Mouse (Mus musculus): ENCODE measurements around the gene Gm49403. TPM values are rescaled to one million over a fixed set of nuclear protein-coding genes. Genes with fewer than 3 reads are reported as not detected.

Gm49403 gene
- total RNA-seq, 1 experiment = not detected

DNA sequence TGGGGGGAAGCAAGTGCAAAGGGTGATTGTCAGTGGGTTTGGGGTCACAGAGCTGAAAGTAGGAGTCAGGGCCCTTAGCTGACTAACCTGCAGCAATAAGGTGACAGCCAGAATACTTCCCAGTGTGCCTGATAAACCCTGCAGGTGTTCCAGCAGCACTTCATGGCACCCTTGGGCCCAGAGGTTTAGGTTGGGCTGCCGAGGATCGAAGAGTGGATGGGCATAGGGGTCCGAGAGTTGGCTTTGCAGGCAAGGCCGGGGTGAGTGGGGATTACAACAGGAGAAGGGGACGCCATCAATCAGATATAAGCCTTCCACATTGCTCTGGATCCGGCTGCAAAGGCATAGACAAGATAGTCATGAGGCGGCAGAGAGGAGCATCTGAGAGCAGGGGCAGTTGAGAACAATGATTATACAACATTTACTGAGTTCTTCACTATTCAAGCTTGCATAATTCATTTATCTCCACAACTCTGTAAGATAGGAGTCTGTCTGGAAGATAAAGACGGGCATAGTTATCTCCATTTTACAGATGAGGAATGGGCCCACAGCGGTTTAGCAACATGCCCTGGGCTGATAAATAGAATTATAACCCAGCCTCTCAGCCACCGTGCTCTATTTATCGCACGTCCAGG is 44.3 kb downstream of the Gm49403 start:
- DNase-seq (ENCODE audit: low read depth, low spot score) = no peak
- H3K27ac ChIP-seq (ENCODE audit: insufficient read depth, low read depth, low read length, poor library complexity, severe bottlenecking) = no peak overlapping the region
- H3K9me3 ChIP-seq (ENCODE audit: control insufficient read depth, insufficient read depth, low read depth, low read length) = no peaks in the 10 kb centered on the region
- peaks cover 0 to 8% of the 10 kb centered on the region in 2 experiments; a peak in 1 of 4 replicates for H3K4me1 ChIP-seq (ENCODE audit: control insufficient read depth in 2 of 2, insufficient read depth in 2 of 2, low read length in 2 of 2, poor library complexity in 1 of 2)
- in situ Hi-C loops (cut with MboI; ENCODE audit: low sequenced_read_pairs in 2 of 2, unreplicated experiment in 2 of 2) = no loop called here
- H3K9ac ChIP-seq (ENCODE audit: insufficient read depth, low read depth, low read length, poor library complexity, severe bottlenecking) = no peak overlapping the region
- no peaks in the 10 kb centered on the region; the same call in 1 of the 2 replicates for H3K36me3 ChIP-seq (ENCODE audit: control insufficient read depth, insufficient read depth, low read length, poor library complexity, severe bottlenecking)
- no peak overlapping the region for H3K4me3 ChIP-seq (ENCODE audit: insufficient read depth in 1 of 2, low read depth in 1 of 2, low read length in 2 of 2, poor library complexity in 1 of 2, severe bottlenecking in 1 of 2)
- TF ChIP-seq HCFC1 (IDR thresholded peaks at IDR 0.05; ENCODE audit: borderline replicate concordance, insufficient read depth, low read length) (no peak), ZNF384 (IDR thresholded peaks at IDR 0.05; ENCODE audit: low read depth, low read length) (no peak), MAFK (IDR thresholded peaks at IDR 0.05; ENCODE audit: insufficient read depth, low read depth, low read length) (no peak), ZC3H11A (IDR thresholded peaks at IDR 0.05; ENCODE audit: borderline replicate concordance, low read depth, low read length) (no peak), CHD2 (IDR thresholded peaks at IDR 0.05; ENCODE audit: low read depth, low read length) (no peak)

GRCm38 (mm10) chr19:8928689-8929223 is 45.0 kb downstream of the Gm49403 start:
- Histone ChIP-seq H3K9ac (ENCODE audit: insufficient read depth, low read depth, low read length, poor library complexity, severe bottlenecking) (peak overlapping the region; percentile 45; the same call in 1 of the 2 replicates), H3K9me3 (ENCODE audit: control insufficient read depth, insufficient read depth, low read depth, low read length) (no peaks in the 10 kb centered on the region), H3K4me1 (ENCODE audit: control insufficient read depth in 2 of 2, insufficient read depth in 2 of 2, low read length in 2 of 2, poor library complexity in 1 of 2) (peaks cover 0 to 8% of the 10 kb centered on the region in 2 experiments; a peak in 1 of 4 replicates), H3K27ac (ENCODE audit: insufficient read depth, low read depth, low read length, poor library complexity, severe bottlenecking) (no peak overlapping the region; the same call in 1 of the 2 replicates), H3K36me3 (ENCODE audit: control insufficient read depth, insufficient read depth, low read length, poor library complexity, severe bottlenecking) (no peaks in the 10 kb centered on the region; the same call in 1 of the 2 replicates), H3K4me3 (ENCODE audit: insufficient read depth in 1 of 2, low read depth in 1 of 2, low read length in 2 of 2, poor library complexity in 1 of 2, severe bottlenecking in 1 of 2) (peak overlapping the region; percentile 83 to 85)
- no peak for DNase-seq (ENCODE audit: low read depth, low spot score)
- TF ChIP-seq HCFC1 (IDR thresholded peaks at IDR 0.05; ENCODE audit: borderline replicate concordance, insufficient read depth, low read length) (no peak), MAFK (IDR thresholded peaks at IDR 0.05; ENCODE audit: insufficient read depth, low read depth, low read length) (no peak), ZNF384 (IDR thresholded peaks at IDR 0.05; ENCODE audit: low read depth, low read length) (no peak), ZC3H11A (IDR thresholded peaks at IDR 0.05; ENCODE audit: borderline replicate concordance, low read depth, low read length) (no peak), CHD2 (IDR thresholded peaks at IDR 0.05; ENCODE audit: low read depth, low read length) (no peak)
- in situ Hi-C loops (cut with MboI; ENCODE audit: low sequenced_read_pairs in 2 of 2, unreplicated experiment in 2 of 2) = no loop called here

DNA sequence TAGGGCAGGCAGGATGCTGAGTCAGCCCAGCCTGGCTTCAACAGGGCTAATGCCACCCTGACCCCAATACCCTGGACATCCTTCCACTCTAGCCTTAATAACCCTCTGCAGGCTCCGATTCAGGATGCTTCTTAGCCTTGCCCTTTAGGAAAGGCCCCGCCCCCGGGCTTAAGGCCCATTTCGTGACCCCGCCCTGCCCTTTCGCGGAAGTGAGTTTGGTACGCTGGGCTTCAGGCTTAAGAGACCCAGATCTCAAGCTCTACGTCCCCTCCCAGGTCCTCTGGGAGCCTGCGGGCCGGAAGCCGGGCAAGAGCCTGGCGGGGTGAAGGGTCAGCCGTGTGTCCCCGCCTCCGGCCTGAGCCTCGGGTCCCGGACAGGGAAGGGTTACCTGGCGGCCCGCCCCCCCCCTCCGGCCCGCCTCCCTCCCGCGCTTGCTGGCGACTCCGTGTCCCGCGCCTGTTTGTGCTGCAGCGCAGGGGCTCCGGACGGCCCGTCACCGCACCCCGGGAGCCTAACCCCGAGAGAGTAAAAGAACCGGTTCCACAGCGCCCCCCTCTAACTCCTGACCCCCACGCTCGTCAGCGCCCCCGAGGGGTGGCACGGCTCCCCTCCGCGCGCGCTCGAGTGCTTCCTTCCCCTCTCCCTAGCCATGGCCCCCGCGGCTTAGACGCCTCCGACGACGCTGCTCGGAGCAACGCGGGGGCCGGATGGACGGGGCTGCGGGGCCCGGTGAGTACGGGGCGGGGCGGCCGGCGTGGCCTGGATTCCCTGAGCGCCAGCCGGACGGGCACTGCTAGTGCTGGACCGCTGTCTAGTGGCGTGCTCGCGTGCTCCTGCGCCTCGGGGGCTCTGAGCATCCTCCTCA is 45.7 kb downstream of the Gm49403 start, which contains the start of the genes Rom1 and Eml3:
TSS of gene Rom1 (minus strand) at position 133 of the 865 bp plus-strand sequence.
TSS of gene Eml3 (plus strand) at position 329 of the 865 bp plus-strand sequence.
- Histone ChIP-seq H3K36me3 (ENCODE audit: control insufficient read depth, insufficient read depth, low read length, poor library complexity, severe bottlenecking) (no peaks in the 10 kb centered on the region; the same call in 1 of the 2 replicates), H3K9ac (ENCODE audit: insufficient read depth, low read depth, low read length, poor library complexity, severe bottlenecking) (peak within 1 kb of the TSS; percentile 80), H3K9me3 (ENCODE audit: control insufficient read depth, insufficient read depth, low read depth, low read length) (no peaks in the 10 kb centered on the region), H3K4me3 (ENCODE audit: insufficient read depth in 1 of 2, low read depth in 1 of 2, low read length in 2 of 2, poor library complexity in 1 of 2, severe bottlenecking in 1 of 2) (peak within 1 kb of the TSS; percentile 83 to 85), H3K27ac (ENCODE audit: insufficient read depth, low read depth, low read length, poor library complexity, severe bottlenecking) (no peak within 1 kb of the TSS; the same call in 1 of the 2 replicates), H3K4me1 (ENCODE audit: control insufficient read depth in 2 of 2, insufficient read depth in 2 of 2, low read length in 2 of 2, poor library complexity in 1 of 2) (peaks cover 0 to 8% of the 10 kb centered on the region in 2 experiments; a peak in 1 of 4 replicates)
- TF ChIP-seq MAFK (IDR thresholded peaks at IDR 0.05; ENCODE audit: insufficient read depth, low read depth, low read length) (peak; percentile 63; the same call in 1 of the 2 replicates), ZNF384 (IDR thresholded peaks at IDR 0.05; ENCODE audit: low read depth, low read length) (no peak)
- DNase-seq (ENCODE audit: low read depth, low spot score) = peak; percentile 85
- in situ Hi-C loops (cut with MboI; ENCODE audit: low sequenced_read_pairs in 2 of 2, unreplicated experiment in 2 of 2) = no loop called here

DNA sequence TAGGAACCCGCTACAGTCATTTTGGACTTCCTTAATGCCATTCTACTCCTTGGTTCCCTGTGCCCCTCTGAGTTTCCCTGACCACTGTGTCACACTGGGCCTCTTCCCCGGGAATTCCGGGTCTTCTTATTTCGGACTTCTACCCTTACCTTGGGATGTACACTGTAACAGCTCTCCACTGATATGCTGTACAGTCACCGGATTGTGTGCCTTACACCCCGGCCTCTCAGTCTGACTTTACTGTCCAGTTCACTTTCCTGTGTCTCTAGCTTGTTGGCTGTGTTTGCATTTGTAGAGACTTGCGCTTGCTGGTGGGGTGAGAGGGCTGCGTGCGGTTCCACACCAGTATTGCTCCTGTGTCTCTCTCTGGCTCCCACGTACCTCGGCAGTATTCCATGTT is 46.4 kb downstream of the Gm49403 start:
- H3K27ac ChIP-seq (ENCODE audit: insufficient read depth, low read depth, low read length, poor library complexity, severe bottlenecking) = no peak overlapping the region
- no peaks in the 10 kb centered on the region for H3K9me3 ChIP-seq (ENCODE audit: control insufficient read depth, insufficient read depth, low read depth, low read length)
- H3K9ac ChIP-seq (ENCODE audit: insufficient read depth, low read depth, low read length, poor library complexity, severe bottlenecking) = peak overlapping the region; percentile 80; the same call in 1 of the 2 replicates
- DNase-seq (ENCODE audit: low read depth, low spot score) = no peak
- peaks cover 2% of the 10 kb centered on the region; the same call in 1 of the 2 replicates for H3K36me3 ChIP-seq (ENCODE audit: control insufficient read depth, insufficient read depth, low read length, poor library complexity, severe bottlenecking)
- peak overlapping the region; percentile 83 to 85 for H3K4me3 ChIP-seq (ENCODE audit: insufficient read depth in 1 of 2, low read depth in 1 of 2, low read length in 2 of 2, poor library complexity in 1 of 2, severe bottlenecking in 1 of 2)
- in situ Hi-C loops (cut with MboI; ENCODE audit: low sequenced_read_pairs in 2 of 2, unreplicated experiment in 2 of 2) = no loop called here
- TF ChIP-seq MAFK (IDR thresholded peaks at IDR 0.05; ENCODE audit: insufficient read depth, low read depth, low read length) (no peak), ZNF384 (IDR thresholded peaks at IDR 0.05; ENCODE audit: low read depth, low read length) (no peak), HCFC1 (IDR thresholded peaks at IDR 0.05; ENCODE audit: borderline replicate concordance, insufficient read depth, low read length) (no peak), CHD2 (IDR thresholded peaks at IDR 0.05; ENCODE audit: low read depth, low read length) (no peak), ZC3H11A (IDR thresholded peaks at IDR 0.05; ENCODE audit: borderline replicate concordance, low read depth, low read length) (no peak)
- H3K4me1 ChIP-seq (ENCODE audit: control insufficient read depth in 2 of 2, insufficient read depth in 2 of 2, low read length in 2 of 2, poor library complexity in 1 of 2) = peaks cover 0 to 8% of the 10 kb centered on the region in 2 experiments; a peak in 1 of 4 replicates

Data from ES-E14 (cell line).